Mouse (Mus musculus): ENCODE results near the gene T.
"Not testable (repeated sequence)": the region's sequence is repeated elsewhere in the genome, so short reads cannot be mapped to it uniquely, and the experiment has no call there.

The T gene

DNA sequence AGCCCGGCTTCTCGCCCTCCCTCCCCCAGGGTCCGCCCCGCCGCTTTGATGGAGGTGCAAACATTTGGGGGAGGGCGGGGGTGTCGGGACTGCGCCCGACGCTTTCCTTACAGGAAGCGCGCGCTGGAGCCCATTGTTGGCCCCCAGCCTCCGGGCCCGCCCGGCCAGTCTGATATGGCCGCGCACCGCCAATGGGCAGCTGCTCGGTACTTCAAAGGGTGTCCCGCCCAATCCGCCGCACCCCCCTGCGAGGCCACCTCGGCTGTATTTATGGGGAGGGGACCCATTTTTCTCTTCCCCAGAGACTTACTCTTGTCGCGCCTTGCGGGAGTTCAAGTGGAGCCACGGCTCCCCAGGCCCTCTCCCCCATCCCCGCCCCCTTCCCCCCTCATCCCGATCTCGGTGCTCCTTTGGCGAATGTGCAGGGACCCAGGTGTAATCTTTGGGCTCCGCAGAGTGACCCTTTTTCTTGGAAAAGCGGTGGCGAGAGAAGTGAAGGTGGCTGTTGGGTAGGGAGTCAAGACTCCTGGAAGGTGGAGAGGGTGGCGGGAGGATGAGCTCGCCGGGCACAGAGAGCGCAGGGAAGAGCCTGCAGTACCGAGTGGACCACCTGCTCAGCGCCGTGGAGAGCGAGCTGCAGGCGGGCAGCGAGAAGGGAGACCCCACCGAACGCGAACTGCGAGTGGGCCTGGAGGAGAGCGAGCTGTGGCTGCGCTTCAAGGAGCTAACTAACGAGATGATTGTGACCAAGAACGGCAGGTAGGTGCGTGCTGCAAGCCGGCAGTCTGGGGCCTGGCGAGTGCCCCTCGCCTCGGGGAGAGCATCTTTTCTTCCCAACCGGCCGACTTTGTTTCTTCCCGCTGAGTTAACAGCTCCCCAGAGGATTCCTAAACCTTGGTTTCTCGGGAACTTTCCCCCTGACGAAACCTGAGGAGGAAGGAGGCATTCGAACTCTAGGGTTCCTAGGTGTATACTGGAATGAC is at the start of gene T:
Gene T, plus strand, starts transcription at position 446 of the 983 bp plus-strand sequence.
- no peak for DNase-seq (ENCODE audit: low read depth, low spot score)

DNA sequence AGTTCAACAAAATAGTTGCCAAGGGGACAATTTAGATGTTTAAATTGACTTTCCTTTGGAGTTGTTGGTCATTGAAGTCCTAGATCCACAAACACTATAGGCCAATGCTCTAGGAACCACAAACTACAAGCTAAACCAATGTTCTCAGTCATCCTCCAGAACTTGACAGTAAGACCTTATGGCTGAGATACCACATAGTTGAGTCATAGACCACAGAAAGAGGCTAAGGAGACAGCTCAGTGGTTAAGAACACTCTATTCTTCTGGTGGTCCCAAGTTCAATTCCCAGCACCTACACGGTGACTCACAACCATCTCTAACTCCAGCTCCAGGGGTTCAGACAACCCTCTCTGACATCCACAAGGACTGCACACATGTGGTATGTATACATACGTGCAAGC is 48.8 kb upstream of the T start:
- DNase-seq (ENCODE audit: low read depth, low spot score) = no peak

DNA sequence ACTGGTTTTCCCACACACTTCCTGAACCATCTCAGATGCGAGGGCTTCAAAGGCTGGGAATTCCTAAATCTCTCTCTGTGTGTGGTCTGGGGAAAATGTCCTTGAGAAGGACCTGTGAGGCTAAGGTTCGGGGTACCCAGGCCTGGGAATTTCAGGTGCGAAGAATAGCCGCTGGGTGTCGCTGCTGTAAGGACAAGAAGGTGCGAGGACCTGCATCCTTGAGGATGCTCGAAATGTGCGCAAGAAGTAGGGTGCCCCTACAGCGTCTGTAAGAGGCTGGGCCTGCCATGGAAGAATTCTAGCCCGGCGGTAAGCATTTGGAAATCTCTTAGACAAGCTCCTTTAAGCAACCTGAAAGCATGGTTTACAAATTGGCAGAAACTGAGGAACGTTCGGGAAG is 45.8 kb upstream of the T start:
- no peak for DNase-seq (ENCODE audit: low read depth, low spot score)

DNA sequence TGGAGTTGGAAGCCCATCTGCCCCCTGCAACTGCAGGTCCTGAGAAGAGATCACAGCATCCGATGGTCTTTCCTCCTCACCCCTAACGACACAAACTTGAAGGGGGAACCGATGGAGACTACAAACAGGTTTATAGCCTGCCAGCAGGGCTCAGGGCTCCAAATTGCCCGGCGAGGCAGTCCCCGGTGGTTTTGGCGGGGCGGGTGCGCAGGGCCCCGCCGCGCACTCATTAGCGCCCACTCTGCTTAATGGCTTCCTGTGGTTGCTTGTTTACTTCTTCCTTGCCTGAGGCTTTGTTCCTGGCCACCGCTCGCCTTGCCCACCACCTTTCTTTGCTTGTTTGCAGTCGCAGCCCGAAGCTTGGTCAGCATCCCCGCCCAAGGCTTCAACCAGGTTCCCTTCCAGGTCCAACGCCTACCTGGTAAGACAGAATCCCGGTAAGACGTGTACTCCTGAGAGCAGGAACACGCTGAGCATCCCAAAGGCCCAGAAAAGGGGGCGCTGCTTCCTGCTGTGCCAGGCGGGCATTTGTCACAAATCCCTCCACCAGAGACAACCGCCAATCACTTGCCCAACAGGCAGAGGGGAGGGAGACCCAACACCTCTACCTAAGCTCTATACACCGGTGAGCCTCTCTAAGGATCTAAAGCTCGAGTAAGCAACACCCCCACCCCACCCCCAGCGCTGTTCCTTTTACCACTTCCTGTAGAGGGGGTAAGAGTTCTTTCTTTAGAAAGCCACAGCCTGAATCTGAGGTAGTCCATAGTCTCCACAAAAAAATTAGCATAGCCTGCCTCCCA is 45.0 kb upstream of the T start:
- no peak for DNase-seq (ENCODE audit: low read depth, low spot score)

DNA sequence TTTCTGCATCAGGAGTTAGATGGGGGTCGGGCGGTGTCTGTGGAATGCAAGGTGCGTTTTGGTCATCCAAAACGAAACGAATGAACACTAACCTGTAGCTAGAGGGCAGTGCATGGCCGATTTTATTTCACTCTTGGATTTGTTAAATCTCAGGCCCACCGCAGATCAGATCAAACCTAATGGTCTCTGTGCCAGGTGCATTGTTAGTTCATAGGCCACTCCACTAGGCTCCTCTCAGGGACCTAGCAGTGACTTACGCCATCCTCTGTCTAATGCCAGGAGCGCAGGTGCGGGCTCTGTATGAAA is 44.5 kb upstream of the T start:
- no peak for DNase-seq (ENCODE audit: low read depth, low spot score)

DNA sequence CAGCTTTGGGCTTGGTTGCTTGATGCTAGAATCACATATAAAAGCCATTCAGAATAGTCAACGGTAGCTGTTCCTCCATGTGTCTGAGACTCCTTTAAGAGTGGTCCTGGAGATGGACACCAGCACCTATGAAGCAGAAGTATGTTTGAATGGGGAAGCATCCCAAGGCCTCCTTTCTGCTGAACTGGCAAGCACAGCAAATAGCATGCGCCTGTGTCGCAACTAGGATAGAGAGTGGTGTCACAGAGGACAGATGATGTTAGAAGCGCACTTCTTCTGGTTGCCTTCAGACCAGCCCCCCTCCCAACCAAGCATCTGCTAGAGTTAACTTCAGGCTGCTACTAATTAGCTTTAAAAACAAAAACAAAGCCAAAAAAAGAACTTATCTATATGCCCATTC is 43.7 kb upstream of the T start:
- DNase-seq (ENCODE audit: low read depth, low spot score) = no peak

DNA sequence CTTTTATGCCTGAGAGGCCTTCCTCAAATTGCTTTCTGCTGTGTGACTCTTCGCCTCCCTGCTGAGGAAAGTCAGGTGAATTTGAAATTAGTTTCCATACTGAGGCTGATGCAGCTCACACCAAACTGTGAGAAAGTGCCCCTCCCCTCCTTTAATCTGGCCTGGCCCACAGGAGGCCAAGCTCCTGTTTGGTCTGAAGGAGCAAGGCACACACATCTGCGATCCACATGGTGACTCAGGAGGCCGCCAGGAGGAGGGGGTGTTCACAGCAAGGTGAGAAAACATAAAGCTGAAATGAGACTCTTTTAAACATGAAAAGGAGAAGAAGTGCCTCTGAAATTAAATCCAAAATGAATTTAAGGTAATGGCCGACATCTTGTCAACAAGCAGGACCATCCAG is 37.9 kb upstream of the T start:
- no peak for DNase-seq (ENCODE audit: low read depth, low spot score)

DNA sequence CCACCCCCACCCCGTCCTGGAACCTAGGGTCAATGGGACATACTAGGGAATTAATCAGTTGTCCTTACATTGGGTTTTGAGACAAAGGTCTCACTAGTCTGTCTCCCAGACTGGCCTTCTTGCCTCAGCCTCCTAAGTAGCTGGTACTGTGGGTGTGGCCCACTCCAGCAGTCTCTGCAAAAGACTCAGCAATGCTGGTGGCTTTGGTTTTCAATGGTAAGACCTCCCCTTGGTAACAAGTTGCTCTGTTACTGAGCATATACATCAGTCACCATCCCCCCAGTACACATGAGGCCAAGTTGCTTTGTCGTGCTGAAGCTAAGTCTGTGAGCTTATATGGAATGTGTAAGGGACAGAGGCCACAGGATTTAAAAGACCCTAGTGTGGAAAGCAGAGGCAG is 36.3 kb upstream of the T start:
- no peak for DNase-seq (ENCODE audit: low read depth, low spot score)

DNA sequence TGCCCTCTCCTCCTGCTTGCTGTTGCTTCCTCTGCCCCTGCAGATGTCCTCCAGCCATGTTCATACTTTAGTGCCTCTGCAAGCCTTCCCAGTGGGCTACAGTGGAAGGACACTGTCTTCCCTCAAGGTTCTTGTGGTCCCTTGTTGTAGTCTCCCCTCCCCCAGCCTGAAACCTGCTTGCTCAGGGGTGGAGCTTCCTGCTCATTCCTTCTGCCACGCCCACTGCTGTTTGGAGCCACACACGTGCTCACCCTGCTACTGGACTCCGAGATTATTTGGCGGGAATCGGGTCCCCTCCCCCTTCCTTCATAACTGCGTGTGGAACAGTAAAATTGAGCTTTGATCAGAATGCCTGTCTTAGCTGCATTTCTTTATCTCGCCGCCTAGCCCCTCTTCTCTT is 30.3 kb upstream of the T start:
- not testable (repeated sequence) for DNase-seq (ENCODE audit: low read depth, low spot score)

DNA sequence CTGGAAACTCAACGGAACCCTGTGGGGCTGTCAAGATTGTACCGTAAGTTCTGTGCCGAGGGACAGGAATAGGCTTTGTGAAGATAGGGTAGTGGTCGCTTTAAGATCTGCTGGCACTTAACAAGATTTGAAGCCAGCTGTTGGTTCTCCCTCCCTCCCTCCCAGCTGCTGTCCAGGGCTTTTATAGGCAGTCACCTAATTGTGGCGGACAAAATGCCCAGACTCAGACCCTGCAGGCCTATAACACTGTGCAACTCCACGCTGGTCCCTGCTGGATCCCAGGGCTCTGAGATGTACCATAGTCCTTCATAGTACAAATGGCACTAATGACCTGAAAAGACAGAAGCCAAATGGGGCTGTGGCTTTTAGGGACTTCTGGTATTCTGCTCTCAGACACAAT is 27.9 kb upstream of the T start:
- DNase-seq (ENCODE audit: low read depth, low spot score) = no peak

DNA sequence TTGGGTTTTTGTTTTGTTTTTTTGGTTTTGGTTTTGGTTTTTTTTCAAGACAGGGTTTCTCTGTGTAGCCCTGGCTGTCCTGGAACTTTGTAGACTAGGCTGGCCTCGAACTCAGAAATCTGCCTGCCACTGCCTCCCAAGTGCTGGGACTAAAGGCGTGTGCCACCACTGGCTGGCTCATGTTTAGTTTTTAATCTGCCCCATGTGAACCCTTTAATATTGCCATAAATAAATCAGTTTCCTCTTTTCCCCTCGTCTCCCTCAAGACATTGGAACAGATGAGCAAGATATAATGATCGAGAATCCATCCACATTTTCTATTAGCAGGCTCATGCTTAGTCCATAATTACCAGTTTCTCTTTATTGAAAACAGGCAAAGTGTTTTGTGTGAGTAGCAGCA is 26.2 kb upstream of the T start:
- DNase-seq (ENCODE audit: low read depth, low spot score) = not testable (repeated sequence)

DNA sequence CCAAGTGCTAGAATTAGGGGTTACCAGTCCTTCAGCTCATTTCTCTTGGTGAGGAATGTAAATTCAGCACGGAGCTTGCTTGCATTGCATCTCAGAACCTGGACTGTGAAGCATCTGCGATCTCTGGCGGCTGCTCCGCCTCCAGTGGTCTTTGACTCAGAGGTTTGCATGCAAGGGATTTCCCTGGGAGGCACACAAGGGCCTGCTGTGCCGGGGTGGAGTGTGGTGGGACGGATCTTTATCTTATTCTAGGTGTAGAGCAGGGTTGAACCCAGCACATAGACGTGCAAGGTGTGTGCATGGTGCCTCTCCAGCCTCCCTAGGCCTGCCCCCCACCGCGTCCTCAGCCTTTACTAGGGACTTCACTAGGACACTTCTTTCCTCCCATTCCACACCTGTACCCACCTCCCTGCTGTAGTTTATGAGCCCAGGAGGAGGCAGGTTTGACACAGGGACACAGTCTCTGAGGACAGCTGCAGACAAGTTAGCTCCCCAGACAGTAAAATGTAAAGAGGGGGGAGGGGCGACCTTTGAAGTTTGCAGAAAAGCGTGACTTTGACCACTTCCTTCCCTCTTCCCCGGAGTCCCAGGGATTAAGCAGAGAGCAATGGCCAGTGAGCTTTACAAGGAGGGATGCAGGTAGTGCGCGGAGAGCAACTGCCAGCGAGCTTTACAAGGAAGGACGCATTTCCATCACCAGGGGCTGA is 25.5 kb upstream of the T start:
- peak; percentile 33 for DNase-seq (ENCODE audit: low read depth, low spot score)

DNA sequence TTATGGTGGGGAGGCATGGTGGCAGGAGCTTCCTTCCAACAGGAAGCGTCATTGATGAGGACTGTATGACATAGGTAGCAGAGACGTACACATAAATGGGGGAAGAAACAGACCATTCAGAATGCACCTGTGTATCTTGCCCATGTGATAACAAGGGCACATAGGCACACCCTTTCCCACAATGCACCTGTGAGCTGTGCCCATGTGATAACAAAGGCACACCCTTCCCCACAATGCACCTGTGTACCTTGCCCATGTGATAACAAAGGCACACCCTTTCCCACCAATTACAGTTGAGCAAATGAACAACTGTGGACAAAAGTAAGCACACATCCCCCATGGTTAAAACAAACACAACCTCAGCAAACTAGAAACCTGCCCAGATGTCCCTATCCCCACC is 23.9 kb upstream of the T start:
- no peak for DNase-seq (ENCODE audit: low read depth, low spot score)

DNA sequence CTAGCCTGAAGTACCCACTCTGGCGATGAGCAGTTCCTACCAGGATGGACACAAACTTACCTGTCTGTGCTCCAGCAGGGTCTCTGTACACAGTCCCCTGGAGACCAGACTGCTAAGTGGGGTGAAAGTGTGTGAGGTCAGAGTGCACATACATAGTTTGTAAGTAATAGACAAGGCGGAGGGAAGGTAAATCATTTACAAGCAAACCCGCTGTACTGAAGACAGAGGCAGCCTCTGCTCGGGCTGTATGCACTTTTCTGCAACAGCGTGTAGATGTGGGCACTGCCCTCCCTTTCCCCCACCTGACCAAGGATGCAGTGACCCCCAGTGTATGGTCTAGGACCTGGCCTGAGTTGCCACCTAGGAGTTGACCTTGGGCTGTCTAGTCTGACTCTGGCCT is 20.6 kb upstream of the T start:
- no peak for DNase-seq (ENCODE audit: low read depth, low spot score)

DNA sequence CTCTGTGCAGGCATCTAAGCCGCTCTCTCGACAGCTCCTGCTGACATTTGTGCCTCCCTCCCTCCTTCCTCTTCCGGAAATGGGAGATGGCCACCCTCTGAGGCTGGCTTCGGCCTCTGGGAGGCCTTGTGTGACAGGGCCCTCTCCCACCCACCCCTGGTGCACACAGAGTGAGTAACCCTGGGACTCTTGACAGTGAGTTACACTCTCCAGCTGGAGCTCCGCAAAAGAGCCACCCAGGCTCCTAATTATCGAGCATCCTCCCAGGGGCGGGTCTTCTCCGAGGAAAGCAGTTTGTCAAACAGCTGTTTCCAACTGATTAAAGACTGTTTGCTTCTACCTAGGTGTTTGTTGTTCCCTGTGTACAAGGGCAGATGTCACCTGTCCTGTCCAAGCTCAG is 18.7 kb upstream of the T start:
- DNase-seq (ENCODE audit: low read depth, low spot score) = no peak

DNA sequence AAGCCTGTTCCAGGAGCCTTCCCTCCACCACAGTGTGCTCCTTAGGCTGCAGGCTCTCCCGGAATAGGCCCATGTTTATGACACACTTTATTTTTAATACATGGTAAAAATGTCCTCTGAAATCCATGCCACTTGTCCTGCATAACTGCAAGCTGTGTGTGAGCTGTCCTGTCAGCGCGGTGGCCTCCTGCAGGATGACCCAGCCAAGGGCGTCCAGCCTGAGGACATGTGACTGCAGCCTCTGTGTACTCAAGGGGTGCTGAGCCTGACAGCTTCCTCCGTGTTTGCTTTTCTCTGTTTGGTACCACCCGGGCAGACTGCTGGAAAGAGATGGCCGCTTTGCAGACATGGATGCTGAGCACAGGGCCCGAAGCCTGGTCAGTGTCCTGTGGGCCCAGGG is 17.4 kb upstream of the T start:
- DNase-seq (ENCODE audit: low read depth, low spot score) = no peak

DNA sequence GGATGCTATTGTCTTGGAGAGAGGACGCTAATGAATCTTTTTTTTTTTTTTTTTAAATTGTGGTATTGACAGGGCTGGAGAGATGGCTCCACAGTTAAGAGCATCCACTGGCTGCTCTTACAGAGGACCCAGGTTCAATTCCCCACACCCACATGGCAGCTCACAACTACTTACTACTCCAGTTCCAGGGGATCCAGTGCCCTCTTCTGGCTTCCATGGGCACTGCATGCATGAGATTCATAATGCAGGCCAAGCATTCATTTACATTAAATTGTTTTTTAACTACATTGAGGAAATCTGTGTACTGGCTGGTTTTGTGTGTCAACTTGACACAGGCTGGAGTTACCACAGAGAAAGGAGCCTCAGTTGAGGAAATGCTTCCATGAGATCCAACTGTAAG is 13.5 kb upstream of the T start:
- DNase-seq (ENCODE audit: low read depth, low spot score) = no peak

DNA sequence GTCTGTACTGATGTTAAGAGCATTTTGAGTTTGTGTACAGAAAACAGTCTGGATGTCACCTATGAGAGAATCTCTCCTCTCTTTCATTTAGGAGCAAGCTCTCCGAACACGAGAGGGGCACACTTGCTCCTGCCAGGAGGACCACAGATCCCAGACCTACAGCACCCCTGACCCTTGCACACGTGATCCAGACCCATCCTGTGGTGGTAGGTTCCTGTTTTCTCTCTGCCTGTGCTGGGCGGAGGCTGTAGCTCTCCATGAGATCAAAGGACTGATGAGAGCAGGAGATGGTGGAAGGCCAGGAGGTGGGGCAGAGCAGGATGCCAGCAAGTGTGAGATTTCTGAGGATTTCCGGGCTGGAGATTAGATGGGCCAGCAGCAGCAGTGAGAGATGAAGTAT is 12.7 kb upstream of the T start:
- no peak for DNase-seq (ENCODE audit: low read depth, low spot score)

DNA sequence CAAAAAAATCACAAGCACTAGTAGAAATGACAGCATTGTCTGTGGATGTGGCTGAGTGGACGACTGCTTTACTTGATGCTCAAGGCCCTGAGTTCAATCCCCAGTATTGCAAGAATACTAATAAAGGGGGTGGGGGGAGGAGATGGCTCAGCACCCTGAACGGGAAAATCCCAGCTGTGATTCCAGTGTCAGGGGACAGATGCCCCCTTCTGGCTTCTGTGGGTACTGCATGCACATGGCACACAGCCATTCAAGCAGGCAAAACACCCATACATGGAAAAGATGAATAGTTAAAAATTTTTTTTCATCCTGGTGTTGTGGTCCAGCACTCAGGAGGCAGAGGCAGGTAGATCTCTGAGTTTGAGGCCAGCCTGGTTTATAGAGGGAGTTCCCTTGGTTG is 10.9 kb upstream of the T start:
- DNase-seq (ENCODE audit: low read depth, low spot score) = no peak

DNA sequence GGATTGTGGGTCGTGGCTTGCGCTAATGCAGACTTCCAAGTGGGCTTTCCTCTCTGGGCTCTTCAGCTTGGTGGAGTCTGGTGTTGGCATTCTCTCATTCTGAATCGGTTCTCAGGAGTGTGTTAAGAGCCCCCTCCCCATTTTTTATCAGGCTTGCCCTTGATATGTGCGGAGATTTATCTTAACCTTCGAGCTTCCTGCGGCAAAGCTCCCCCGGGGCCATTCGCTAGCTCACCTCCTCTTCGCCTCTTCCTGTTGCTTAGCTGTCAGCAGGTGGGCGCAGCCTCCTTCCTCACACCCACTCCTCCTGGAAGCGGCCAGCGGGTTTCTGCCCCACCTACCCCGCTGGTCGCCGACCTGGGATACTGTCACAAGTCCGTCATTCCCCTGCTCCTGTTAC is 4.8 kb upstream of the T start:
- no peak for DNase-seq (ENCODE audit: low read depth, low spot score)

DNA sequence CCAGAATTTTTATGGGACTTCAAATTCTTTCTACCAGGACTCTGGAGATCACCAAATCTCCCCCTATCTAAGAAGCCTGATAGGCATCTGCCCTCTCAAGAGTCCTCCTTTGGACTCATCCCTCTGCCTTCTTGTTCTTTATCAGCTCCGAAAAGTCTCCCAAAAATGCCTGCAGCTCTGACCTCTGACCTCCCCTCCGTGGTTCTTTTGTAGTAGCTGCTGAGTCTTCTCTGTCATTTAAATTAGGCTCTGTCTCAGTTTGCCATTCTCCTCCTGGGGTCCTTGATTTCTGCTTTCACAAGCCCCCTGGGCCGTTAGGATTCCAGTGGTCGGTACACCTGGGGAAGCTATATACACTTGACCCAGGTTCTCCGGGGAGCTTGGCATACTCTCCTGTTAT is 4.3 kb upstream of the T start:
- DNase-seq (ENCODE audit: low read depth, low spot score) = no peak

DNA sequence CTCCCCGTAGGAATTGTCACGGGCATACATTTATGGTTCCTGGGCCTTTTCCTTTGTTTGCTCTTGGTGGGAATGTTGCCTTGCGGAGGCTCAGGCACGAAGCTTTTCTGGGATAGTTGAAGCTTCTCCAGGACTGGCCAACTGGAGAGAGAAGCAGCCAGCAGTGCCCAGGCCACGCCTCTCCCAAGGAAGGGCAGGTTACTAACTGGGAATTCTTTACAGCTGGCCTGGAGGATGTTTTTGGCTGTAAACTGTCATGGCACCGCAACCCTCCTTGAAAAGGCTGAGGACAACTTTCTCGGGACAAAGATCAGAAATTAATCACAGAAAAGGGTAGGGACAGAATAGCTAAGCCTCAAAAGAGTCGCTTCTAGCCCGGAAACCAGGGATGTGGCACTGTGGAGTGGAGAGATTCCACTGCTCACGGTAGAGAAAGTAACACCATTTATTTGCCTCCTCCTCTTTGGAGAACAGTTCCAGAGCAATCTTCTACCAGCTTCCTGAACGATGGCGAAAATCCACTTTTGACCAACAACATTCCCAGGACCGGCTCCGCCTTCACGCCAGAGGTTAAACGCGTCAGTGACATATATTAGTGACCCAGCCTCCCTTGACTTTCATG is 1.9 kb upstream of the T start:
- no peak for DNase-seq (ENCODE audit: low read depth, low spot score)

All from WW6 (cell line).